Mouse (Mus musculus) bone marrow, adult 2 months (tissue): ENCODE results near the gene Galntl5.

ENCODE experiments used
- CTCF ChIP-seq: fragments of 200-500 bp; IDR thresholded peaks from 2 replicates; pipeline ENCODE4 v1.5.1; 2011; ENCODE audit warnings: low read length, control low read depth; ENCODE audit not compliant: control insufficient read depth, insufficient read depth
- POLR2A ChIP-seq: fragments of 200-500 bp; IDR thresholded peaks from 2 replicates; pipeline ENCODE4 v1.6.1; 2011; ENCODE audit warnings: low read depth, mild to moderate bottlenecking, control low read depth, low read length, borderline replicate concordance; ENCODE audit not compliant: control insufficient read depth

GRCm38 (mm10) chr5:25163938-25164337, 17.3 kb upstream of the Galntl5 start:
- TF ChIP-seq CTCF (no peak), POLR2A (no peak)
